Mouse (Mus musculus) brain, embryonic 14.5 days (tissue): Measurements from ENCODE around the gene Gm49416.

Source experiments
- CTCF ChIP-seq: fragments of 200-500 bp; IDR thresholded peaks from 2 replicates; pipeline ENCODE4 v1.5.1; 2012; ENCODE audit warnings: inconsistent platforms, mild to moderate bottlenecking, moderate library complexity, borderline replicate concordance; ENCODE audit not compliant: insufficient read depth, insufficient read length; ENCODE audit errors: extremely low read depth
- POLR2A ChIP-seq: fragments of 200-500 bp; IDR thresholded peaks from 2 replicates; pipeline ENCODE4 v1.6.1; 2012; ENCODE audit warnings: mild to moderate bottlenecking, inconsistent platforms, borderline replicate concordance; ENCODE audit not compliant: poor library complexity, insufficient read depth, insufficient read length, severe bottlenecking; ENCODE audit errors: extremely low read depth

GRCm38 (mm10) chr19:8839103-8839907 lies 49.4 kb upstream of the Gm49416 start, which contains the start of gene Gng3:
- no peak for TF ChIP-seq CTCF
- TF ChIP-seq POLR2A, result peak; percentile 34; the same call in 1 of the 2 replicates
